Mouse (Mus musculus) T-helper 2 cell (primary cell): ENCODE measurements at regions not wholly inside any gene's neighbourhood (a gene's known extent, or its start where the extent isn't known, plus 50 kb on each side); places are given as distances from the start of the nearest gene placed in this dataset.

Experiments used
- in situ Hi-C: fragments of 300-600 bp; cut with MboI, MseI; formaldehyde crosslinking; loops from one replicate; pipeline ENCODE4 v1.15.1; 2025; ENCODE audit warnings: high pct_unique_total_duplicates

DNA sequence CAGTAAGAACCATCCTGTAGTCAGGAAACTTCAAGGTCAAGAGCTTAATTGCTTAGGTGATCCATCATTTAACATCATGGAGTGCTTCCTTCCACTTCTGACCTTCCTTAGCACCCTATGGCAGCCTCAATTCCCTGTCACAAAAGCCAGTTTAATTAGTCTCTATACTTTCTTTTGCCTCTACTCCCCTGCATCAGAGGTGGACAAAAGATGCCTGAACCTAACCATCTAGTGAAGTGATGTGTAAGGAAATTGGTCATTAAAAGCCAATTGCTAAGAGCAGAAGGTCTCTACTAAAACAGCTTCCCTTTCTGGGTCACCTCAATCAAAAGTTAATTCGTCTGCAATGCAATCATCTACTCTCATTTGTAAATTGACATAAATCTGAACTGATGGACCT lies 234.3 kb upstream of the Fbxl7 start:
- in situ Hi-C loops, result no loop called here

DNA sequence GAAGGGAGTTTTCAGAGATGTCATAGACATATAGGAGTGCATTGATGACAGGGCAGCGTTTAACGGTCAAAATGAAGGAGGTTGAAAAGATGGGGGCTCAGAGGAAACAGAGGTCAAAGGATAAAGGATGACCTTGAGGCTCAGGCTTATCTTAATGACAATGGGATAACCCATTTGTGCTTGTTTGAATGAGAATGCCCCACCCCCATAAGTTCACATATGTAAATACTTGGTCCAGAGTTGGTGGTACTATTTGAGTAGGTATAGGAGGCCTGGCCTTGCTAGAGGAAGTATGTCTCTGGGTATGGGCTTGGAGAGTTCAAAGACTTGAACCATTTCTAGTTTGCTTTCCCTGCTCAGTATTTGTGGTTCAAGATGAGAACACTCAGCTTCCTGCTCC lies 237.4 kb upstream of the Fbxl7 start:
- in situ Hi-C loops, result no loop called here

DNA sequence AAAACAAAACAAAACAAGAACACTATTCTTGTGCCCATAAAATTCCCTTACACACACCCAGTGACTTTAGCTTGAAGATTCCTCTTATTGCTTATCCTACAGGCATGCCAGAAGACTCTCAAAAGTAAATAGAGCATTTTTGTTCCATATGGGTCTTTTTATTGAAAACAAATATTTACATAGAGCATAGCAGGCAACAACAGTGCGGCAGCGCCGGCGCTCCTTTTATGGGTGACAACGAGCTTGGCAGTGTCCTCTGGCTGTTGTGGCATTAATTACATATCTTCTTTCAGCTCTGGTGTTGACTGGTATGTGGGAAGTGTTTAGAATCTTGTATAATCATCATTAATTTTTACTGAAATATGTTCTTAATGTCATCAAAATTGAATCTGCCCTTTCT lies 242.2 kb upstream of the Fbxl7 start:
- in situ Hi-C loops, result no loop called here

DNA sequence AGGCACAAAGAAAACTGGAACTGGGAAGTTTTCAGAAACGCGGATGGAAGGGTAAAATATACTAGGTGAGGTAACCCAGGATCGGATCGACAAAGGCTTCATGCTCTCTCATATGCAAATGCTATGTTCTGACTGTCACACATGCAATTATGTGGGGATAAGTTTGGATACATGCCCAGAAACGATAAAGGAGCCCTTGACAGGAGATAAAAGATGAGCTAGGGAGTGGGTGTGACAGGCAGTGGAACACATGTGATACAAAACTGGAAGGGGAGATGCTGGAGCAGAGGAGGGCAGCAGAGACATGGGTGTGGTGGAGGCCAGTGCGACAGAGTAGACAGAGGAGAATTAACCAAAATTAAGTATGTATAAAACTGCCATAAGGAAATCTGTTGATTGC lies 250.5 kb upstream of the Fbxl7 start:
- in situ Hi-C loops, result no loop called here

DNA sequence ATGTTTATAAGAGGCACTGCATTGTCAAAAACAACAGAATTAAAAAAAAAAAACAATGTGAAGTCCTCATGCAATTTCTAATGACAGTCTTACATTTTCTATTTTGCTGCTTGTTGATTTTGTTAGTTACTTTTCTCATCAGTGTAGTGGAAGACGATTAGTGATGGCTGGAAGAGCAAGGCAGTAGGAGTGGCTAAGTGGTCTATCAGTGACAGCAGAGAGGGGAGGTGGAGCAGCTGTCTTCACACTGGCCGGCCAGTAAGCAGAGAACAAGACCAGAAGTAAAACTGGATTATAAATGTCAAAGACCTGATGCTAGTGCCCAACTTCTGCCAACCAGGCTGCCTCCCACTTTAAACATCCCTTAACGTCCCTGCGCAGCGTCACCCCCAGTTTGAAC lies 265.6 kb upstream of the Fbxl7 start:
- in situ Hi-C loops, result no loop called here

DNA sequence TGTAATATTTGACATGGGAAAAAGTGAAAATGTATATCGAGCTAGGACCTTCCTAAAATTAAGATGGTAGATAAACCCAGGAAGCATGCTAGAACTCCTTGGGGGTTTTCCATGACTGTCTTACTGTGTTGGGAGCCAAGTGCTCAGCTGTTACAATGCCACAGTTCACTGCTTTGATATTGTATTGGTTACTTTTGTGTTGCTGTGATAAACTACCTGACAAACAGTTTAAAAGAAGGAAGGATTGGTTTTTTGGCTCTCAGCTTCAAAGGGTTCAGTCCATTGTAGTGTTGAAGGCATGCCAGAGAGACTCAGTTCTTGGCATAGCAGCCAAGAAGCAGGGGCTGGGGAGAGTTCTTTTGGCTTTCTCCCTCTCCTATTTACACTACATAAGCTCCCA lies 272.1 kb upstream of the Fbxl7 start:
- in situ Hi-C loops, result loop anchor here (5.0 kb wide), 1 partner anchor 35 kb away; no protein-coding TSS in a partner anchor

DNA sequence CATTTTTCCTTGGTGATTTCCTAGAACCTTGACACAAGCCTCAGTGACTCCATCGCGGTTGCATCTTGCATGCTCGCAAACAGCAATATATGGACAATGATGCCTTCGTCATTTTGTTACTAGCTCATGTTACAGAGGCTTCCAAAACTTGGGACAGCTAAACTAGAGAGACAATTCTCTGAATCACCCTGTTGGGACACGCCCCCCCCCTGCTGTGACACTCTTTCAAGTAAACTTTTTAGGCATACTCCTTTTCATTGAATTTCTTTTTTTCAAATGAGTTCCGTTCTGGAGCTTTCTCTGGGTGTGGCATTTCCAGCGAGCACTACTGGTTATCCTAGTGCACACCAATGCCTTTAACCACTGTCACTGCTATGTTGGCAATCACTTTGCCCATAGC lies 274.5 kb upstream of the Fbxl7 start:
- in situ Hi-C loops, result loop anchor here (5.0 to 10.0 kb wide), 2 partner anchors 32 to 1965 kb away; no protein-coding TSS in a partner anchor

DNA sequence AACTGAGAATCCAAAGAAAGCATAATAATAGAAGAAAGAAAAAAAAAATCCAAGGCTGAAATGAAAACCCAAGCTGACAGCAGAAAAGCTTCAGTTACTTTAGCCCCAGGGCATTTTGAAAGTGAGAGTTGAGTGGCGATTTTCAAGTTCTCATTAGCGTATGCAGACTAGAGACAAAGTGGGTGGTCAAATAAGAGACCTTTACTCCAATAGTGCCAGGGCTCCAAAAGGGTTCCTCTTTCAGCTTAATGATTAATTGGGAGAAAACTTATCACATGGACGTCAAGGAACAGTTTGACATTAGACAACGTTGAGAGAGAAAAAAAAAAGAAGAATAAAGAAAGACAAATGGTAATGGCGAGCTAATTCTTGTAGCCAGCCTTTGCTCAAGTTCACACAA lies 278.1 kb upstream of the Fbxl7 start:
- in situ Hi-C loops, result loop anchor here (10.0 kb wide), 1 partner anchor 1969 kb away; no protein-coding TSS in a partner anchor

DNA sequence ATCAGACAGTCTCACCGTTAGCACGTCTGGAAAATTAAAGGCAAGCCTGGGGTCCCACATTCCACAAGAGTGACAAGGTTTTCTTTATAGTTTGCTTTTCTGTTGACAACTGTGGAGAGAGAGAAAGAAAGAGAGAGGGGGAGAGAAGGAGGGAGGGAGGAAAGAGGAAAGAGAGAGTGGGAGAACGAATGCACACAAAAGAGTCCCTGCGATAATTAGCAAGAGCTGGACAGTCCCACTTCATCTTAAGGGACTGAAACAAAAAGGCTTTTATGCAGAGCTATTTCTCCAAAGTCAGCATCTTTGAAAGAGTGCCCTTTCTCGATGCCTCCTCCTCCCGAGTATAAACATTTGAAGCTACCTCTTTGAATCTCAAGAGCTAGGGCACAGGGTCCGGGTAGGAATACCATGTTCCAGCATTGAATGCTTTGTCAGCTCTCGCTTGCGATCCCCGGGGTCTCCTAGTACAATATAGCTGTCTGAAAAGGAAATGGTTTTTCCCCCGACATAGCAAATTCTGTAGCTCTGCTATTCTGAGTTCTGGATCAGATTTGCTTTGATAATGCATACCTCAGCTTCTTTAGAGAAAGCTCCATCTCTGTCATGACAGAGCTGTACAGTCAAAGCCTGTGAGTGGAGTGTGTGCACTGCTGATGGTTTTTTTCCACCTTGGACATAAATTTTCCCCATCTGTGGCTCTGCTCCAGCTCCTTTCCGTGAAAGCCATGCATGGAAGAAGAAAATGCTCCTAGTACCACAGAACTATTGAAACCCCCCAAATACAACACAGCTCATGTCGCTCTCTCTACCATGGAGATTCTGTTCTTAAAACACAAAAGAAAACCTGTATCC lies 282.9 kb upstream of the Fbxl7 start:
- in situ Hi-C loops, result loop anchor here (10.0 kb wide), 1 partner anchor 1974 kb away; no protein-coding TSS in a partner anchor

DNA sequence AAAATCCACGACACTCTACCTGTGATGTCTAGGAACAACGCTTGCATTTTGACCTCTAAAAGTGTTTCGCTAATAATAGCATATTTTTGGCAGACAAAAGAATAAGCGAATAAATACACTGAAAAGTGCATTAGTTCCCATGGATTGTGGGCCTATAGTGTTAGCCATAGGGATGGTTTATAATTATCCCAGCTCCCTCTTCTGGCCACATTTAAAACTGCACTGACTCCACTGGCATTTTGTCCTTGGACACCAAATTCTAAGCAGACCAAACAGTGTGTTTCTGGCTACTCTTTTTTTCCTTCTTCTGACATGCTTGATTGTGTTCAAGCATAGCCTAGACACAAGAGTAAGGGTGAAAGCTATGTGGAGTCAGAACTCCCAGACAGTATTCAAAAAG lies 276.8 kb upstream of the Ank start:
- in situ Hi-C loops, result no loop called here

DNA sequence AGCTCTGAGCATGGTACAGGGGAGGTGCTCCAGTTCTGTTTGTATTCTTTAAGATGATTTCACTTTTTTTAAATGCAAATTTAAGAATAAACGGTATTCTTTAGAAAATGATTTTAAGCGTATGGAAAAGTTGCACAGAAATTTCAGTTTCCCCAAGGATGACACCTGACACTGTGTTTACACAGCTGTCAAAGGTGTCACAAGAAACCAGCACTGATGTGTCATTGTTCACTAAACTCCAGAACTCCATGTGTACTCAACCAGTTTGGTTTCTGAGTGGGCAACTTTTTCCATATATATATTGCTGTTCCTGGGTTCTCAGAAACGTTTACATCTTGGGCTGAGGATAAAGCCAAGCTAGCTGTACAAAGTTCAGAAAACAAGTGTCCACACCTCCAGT lies 265.0 kb upstream of the Ank start:
- in situ Hi-C loops, result loop anchor here (5.0 kb wide), 1 partner anchor 34 kb away; no protein-coding TSS in a partner anchor

DNA sequence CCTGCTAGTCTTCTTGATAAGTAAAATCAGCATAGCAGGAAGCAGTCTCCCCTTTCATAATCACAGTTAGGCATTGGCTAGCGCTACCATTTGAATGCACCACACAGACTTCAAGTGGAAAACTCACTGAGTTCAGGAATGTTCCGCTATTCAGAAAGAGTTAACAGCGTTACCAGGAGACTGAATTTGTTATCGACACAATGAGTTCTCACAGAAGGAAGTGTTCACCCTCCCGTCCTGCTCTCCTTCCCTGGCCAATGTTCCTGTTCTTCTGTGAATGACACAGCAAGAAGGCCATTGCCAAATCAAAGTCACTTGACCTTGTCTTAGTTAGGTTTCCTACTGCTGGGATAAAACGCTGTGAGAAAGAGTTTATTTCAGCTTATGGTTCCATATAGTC lies 261.6 kb upstream of the Ank start:
- in situ Hi-C loops, result loop anchor here (5.0 kb wide), 1 partner anchor 38 kb away; no protein-coding TSS in a partner anchor

DNA sequence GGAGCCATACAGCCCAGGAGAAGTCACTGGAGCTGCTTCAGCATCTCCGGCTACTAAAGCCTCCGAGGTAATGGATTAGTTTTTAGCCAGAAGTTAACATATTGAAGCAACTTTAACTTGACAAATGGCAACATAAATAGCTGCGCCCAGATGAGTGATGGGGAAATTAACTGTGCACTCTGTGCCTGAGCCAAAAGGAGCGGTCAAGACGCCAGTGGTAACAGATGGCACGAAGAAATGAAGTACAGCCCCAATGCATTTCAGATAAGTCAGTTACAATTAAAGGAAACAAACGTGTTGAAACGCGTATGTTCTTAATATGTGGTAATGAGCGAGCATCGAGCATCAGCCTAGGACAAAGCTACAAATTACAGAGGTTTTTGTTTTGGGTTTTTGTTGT lies 259.0 kb upstream of the Ank start:
- in situ Hi-C loops, result no loop called here

DNA sequence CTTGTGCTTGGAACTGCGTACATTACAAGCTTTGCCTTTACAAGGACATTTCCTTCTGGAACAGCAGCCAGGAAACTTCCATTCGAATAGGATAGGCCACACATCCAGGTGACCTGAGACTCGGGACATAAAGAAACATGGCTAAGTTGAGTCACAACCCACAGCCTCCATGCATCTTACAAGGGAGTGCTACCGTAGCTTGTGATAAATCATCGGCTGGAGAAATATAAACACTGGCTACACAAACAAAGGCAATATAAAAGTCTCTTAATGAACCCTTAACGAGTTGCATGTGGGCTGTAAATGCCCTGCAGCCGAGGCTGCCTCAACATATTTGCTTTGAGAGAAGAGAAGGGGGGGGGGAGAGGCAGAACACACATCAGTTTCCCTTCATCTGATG lies 250.1 kb upstream of the Ank start:
- in situ Hi-C loops, result no loop called here

DNA sequence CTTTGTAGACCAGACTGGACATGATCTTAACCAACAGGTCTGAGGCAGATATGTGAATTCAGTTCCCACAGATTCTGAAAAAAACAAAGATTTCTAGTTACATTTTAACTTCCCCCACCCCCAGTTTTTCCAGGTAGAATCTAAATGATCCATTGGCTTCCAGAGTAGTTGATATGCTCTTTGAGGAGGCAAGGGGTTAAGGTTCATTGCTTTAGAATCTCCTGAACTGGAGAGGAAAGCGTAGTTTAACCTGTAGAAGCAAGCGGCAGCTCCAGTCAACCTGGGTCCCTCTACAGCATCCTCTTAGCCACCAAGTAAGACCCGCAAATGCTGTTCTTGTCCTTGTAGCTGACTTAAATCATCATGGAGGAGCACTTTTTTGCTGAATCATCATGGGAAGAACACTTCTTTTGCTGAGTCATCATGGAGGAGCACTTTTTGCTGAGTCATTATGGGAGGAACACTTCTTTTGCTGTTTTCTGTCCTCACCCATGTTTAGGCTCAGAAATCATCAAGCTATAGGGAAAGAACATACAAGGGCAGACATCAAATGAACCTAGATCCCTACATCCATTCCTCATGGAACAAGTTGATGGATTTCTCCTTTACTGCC lies 247.2 kb upstream of the Ank start:
- in situ Hi-C loops, result no loop called here

DNA sequence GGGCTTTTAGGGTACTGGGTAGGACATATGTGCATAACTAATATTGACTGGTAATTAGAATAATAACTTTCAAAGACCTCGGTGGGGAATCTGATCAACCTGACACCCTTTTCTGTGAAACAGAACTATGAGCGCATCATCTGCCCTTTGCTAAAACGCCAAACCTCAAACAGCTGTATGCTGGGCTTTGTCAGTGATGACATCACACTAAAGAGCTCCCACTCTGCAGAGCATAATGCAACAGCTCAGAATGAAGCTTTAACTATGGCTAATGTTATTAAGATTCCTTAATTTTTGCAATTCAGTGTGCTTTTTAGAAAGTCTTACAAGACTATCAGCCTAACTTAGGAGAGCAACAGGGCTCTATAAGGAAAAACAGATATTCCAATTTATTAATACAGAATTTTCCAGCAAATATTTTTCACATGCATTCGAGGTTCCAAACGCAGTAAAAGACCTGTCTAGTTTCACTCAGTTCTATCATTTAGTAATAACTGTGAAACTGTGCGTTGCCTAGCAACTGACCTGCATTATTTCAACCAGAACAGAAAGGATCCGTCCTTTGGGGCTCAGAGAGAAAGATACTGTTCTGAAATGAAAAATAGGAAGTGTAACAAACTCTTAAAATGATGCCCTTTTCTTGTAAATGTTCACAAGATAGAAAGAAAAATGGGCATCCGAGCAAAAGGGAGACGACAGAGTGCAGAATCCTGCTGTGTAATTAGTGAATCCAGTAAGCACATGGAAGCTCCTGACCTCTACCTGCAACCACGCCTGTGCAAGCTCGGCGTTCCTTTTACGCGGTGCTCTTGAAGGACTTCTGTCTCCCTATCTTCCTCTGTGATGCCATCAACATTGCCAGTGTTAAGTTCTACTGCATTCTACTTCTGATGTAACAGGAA lies 242.6 kb upstream of the Ank start:
- in situ Hi-C loops, result no loop called here

DNA sequence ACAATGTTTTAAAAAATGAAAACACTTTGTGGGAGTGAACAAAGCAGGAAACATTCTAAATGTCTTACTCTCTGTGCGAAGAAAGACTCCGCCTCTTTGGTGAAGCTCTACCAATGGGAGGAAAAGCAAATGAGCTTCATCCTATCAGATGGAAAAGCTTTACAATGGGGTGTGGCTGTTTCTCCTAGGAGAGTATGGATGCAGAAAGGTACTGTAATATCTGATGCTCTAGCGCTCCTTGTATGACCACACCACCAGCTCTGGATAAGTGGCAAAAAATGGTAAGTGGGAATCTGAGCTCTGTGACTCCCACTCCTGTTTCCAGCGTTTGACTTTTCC lies 242.0 kb upstream of the Ank start:
- in situ Hi-C loops, result no loop called here

DNA sequence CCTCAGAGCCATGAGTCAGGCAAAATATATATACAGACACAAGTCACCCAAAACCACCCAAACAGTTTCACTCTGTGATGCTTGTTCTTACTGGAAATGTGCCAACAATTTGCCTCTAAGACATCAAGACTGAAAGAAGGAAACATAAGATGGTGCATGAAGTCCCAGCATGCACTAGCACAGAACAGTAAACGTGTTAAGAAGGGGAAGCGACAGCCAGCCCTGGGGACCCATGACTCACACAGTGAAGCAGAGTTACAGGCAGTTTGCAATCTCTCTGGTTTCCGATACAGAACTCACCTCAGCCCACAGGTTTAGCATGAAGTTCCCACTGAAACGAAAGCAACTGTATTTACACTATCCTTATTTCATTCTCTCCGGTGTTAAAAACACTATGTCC lies 233.7 kb upstream of the Ank start:
- in situ Hi-C loops, result loop anchor here (10.0 kb wide), 2 partner anchors 768 to 1238 kb away; no protein-coding TSS in a partner anchor

DNA sequence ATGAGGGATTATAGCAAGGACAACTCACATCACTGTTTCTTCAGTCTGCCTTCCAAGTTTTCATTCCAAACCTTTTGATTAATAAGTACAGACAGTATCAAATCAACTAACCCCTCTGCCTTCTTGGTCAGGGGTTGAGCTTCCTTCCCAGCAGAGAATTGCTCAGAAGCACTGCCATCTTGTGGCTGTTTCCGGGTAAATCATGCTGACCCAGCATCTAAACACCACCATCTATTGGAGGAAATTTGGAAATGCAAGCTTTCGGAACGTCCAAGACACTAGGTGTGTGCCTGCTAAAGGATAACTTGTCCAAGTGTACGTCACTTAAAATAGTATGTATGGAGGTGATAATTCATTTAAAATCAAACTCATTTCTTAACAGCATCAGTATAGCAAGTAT lies 231.7 kb upstream of the Ank start:
- in situ Hi-C loops, result loop anchor here (10.0 kb wide), 2 partner anchors 770 to 1240 kb away; no protein-coding TSS in a partner anchor

DNA sequence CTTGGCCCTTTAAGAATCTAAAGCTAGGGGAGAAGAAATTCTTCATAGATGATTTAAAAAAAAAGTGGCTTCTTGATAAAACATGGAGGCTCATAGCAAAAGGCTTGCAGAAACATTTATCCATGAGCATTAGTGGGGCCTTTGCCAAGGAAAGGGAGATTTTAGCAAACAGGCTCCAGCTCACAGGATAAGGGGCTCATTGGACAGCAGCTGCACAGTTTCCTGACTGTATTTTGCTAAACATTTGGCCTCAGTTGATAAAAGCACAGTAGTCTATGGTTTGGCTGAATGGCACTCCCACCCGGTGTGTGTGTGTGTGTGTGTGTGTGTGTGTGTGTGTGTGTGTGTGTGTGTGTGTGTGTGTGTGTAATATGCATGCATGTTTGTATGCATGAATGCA lies 228.2 kb upstream of the Ank start:
- in situ Hi-C loops, result loop anchor here (10.0 kb wide), 2 partner anchors 774 to 1244 kb away; no protein-coding TSS in a partner anchor

DNA sequence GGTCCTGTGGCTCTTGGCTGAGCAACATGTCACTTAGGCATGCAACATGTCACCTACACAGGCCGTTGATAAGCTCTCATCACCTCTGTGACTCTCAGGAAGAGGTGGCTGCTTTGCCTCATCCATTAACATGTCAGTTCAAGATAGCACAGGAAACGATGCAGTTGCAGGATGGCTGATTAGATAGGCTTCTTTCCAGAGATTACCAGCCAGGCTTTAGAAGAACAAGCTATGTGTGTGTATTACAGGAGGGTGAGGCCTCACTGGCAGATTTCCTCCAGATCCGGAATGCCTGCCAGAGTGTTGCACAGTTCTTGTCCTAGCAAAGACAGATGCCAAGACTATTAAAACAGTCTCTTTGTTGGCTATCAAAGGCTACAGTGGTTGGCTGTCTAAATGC lies 220.2 kb upstream of the Ank start:
- in situ Hi-C loops, result no loop called here
